Mouse (Mus musculus): ENCODE measurements around the gene Vapa. TPM values are rescaled to one million over a fixed set of nuclear protein-coding genes. Genes with fewer than 3 reads are reported as not detected.
A peak's percentile ranks its signal among the peaks of the same experiment; 100 is the strongest.

Gene Vapa
- 202 and 238 TPM in 2 replicates for polyA plus RNA-seq (2011; ENCODE audit: insufficient read length, low read depth, missing spikeins)

- no peak for TF ChIP-seq CTCF (IDR thresholded peaks at IDR 0.05; ENCODE audit: borderline replicate concordance, insufficient read depth, low read length)
- peak; percentile 90 for TF ChIP-seq POLR2A (IDR thresholded peaks at IDR 0.05; ENCODE audit: low read depth, low read length)
- Histone ChIP-seq H3K27ac (ENCODE audit: insufficient read depth, low read length) (peak within 1 kb of the TSS; percentile 97), H3K4me3 (ENCODE audit: insufficient read depth, low read length) (peak within 1 kb of the TSS; percentile 86), H3K4me1 (ENCODE audit: control insufficient read depth, insufficient read depth, low read length) (peaks cover 4% of the 10 kb centered on the region; the same call in 1 of the 2 replicates)
Measured at GRCm38 (mm10) chr17:65613463-65614412, at the start of gene Vapa. Gene Vapa (minus strand): TSS chr17:65613555.

- Histone ChIP-seq H3K4me3 (ENCODE audit: insufficient read depth, low read length) (no peak overlapping the region), H3K4me1 (ENCODE audit: control insufficient read depth, insufficient read depth, low read length) (peaks cover 14% of the 10 kb centered on the region), H3K27ac (ENCODE audit: insufficient read depth, low read length) (peak overlapping the region; percentile 49; the same call in 1 of the 2 replicates)
- TF ChIP-seq POLR2A (IDR thresholded peaks at IDR 0.05; ENCODE audit: low read depth, low read length) (no peak), CTCF (IDR thresholded peaks at IDR 0.05; ENCODE audit: borderline replicate concordance, insufficient read depth, low read length) (no peak)
Measured at GRCm38 (mm10) chr17:65662662-65663061, 49.3 kb upstream of the Vapa start.

- TF ChIP-seq CTCF (IDR thresholded peaks at IDR 0.05; ENCODE audit: borderline replicate concordance, insufficient read depth, low read length) (no peak), POLR2A (IDR thresholded peaks at IDR 0.05; ENCODE audit: low read depth, low read length) (no peak)
- H3K27ac ChIP-seq (ENCODE audit: insufficient read depth, low read length) = peak overlapping the region; percentile 43
- H3K4me3 ChIP-seq (ENCODE audit: insufficient read depth, low read length) = no peak overlapping the region
- peaks cover 9% of the 10 kb centered on the region for H3K4me1 ChIP-seq (ENCODE audit: control insufficient read depth, insufficient read depth, low read length)
Measured at GRCm38 (mm10) chr17:65658416-65658815, 45.1 kb upstream of the Vapa start.

DNA sequence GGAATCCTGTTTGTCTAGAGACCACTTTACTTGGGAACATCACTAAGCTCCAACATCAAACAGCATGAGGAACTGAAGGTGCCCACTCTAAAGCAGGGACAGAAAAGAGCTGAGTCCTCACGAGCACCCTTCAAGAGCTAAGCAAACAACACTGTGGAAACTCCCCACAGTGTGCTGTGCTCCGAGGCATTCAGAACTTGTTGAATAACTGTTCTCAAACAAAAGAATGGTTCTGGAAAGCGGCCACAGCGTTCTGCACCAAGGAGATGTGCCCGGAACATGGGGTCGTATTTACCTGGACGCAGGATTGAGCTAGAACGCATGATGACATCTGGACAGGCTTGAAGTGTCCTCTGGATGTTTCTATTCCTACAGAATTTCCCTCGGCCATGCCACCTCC lies 44.6 kb upstream of the Vapa start:
- H3K27ac ChIP-seq (ENCODE audit: insufficient read depth, low read length) = no peak overlapping the region; the same call in 1 of the 2 replicates
- no peak overlapping the region for H3K4me3 ChIP-seq (ENCODE audit: insufficient read depth, low read length)
- no peak for TF ChIP-seq CTCF (IDR thresholded peaks at IDR 0.05; ENCODE audit: borderline replicate concordance, insufficient read depth, low read length)
- no peak for TF ChIP-seq POLR2A (IDR thresholded peaks at IDR 0.05; ENCODE audit: low read depth, low read length)

DNA sequence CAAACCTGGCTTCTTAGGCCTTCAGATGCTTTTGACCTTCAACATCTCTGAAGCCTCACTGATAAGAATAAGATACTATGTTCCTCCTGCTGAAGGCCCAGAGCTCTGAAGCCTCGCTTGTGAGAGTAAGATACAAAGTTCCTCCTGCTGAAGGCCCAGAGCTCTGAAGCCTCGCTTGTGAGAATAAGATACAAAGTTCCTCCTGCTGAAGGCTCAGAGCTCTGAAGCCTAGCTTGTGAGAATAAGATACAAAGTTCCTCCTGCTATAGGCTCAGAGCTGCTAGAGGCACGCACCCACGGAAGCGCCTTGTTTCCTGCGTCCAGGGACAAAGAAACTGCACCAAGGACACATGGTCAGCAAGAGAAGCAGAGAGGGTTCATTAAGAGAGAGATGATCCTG lies 43.4 kb upstream of the Vapa start:
- no peak overlapping the region for H3K4me3 ChIP-seq (ENCODE audit: insufficient read depth, low read length)
- peaks cover 6% of the 10 kb centered on the region for H3K4me1 ChIP-seq (ENCODE audit: control insufficient read depth, insufficient read depth, low read length)
- TF ChIP-seq CTCF (IDR thresholded peaks at IDR 0.05; ENCODE audit: borderline replicate concordance, insufficient read depth, low read length) (no peak), POLR2A (IDR thresholded peaks at IDR 0.05; ENCODE audit: low read depth, low read length) (no peak)
- no peak overlapping the region for H3K27ac ChIP-seq (ENCODE audit: insufficient read depth, low read length)

More for the DNA sequence above, 44.6 kb upstream of the Vapa start:
- H3K4me1 ChIP-seq (ENCODE audit: control insufficient read depth, insufficient read depth, low read length) = peaks cover 9% of the 10 kb centered on the region

- Histone ChIP-seq H3K4me1 (ENCODE audit: control insufficient read depth, insufficient read depth, low read length) (peaks cover 6% of the 10 kb centered on the region), H3K27ac (ENCODE audit: insufficient read depth, low read length) (no peak overlapping the region), H3K4me3 (ENCODE audit: insufficient read depth, low read length) (no peak overlapping the region)
- TF ChIP-seq CTCF (IDR thresholded peaks at IDR 0.05; ENCODE audit: borderline replicate concordance, insufficient read depth, low read length) = no peak
- no peak for TF ChIP-seq POLR2A (IDR thresholded peaks at IDR 0.05; ENCODE audit: low read depth, low read length)
Measured at GRCm38 (mm10) chr17:65656076-65656475, 42.7 kb upstream of the Vapa start.

DNA sequence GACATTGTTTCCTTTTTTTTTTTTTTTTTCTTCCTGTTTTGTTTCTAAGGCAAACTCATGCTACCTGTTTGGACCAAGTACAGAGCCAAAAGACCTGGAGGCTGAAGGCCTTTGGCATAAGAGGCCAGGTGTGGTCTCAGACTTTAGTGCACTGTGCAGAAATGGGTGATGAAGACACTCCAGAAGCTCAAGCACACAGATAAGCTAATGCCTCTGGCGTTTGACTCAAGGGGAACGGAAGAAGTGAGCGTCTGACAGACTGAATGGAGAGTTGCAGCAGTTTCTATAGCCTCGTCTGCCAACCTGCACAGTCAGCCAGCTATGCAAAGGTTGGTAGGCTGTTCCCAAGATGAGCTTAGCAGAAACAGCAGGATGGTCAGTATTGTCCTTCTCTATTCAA lies 42.3 kb upstream of the Vapa start:
- H3K4me3 ChIP-seq (ENCODE audit: insufficient read depth, low read length) = no peak overlapping the region
- H3K4me1 ChIP-seq (ENCODE audit: control insufficient read depth, insufficient read depth, low read length) = peaks cover 6% of the 10 kb centered on the region
- TF ChIP-seq POLR2A (IDR thresholded peaks at IDR 0.05; ENCODE audit: low read depth, low read length) (no peak), CTCF (IDR thresholded peaks at IDR 0.05; ENCODE audit: borderline replicate concordance, insufficient read depth, low read length) (no peak)
- no peak overlapping the region for H3K27ac ChIP-seq (ENCODE audit: insufficient read depth, low read length)

- Histone ChIP-seq H3K4me3 (ENCODE audit: insufficient read depth, low read length) (no peak overlapping the region), H3K4me1 (ENCODE audit: control insufficient read depth, insufficient read depth, low read length) (peaks cover 3% of the 10 kb centered on the region; the same call in 1 of the 2 replicates)
- TF ChIP-seq CTCF (IDR thresholded peaks at IDR 0.05; ENCODE audit: borderline replicate concordance, insufficient read depth, low read length) (no peak), POLR2A (IDR thresholded peaks at IDR 0.05; ENCODE audit: low read depth, low read length) (no peak)
Measured at GRCm38 (mm10) chr17:65650598-65650997, 37.2 kb upstream of the Vapa start.

GRCm38 (mm10) chr17:65649175-65649493 lies 35.8 kb upstream of the Vapa start:
- H3K4me1 ChIP-seq (ENCODE audit: control insufficient read depth, insufficient read depth, low read length) = peaks cover 3% of the 10 kb centered on the region; the same call in 1 of the 2 replicates
- no peak overlapping the region for H3K27ac ChIP-seq (ENCODE audit: insufficient read depth, low read length)
- TF ChIP-seq POLR2A (IDR thresholded peaks at IDR 0.05; ENCODE audit: low read depth, low read length) (no peak), CTCF (IDR thresholded peaks at IDR 0.05; ENCODE audit: borderline replicate concordance, insufficient read depth, low read length) (no peak)
- H3K4me3 ChIP-seq (ENCODE audit: insufficient read depth, low read length) = no peak overlapping the region

More at GRCm38 (mm10) chr17:65650598-65650997, 37.2 kb upstream of the Vapa start:
- H3K27ac ChIP-seq (ENCODE audit: insufficient read depth, low read length) = no peak overlapping the region

Measured in embryonic fibroblast, embryonic 13.5 days (primary cell).